Mouse (Mus musculus) bone marrow macrophage, adult 2 months (primary cell): Measurements from ENCODE around the gene Tgfb1i1.

Experiments used
- CTCF ChIP-seq: IDR thresholded peaks from 2 replicates; pipeline ENCODE4 v1.5.1; 2012; ENCODE audit warnings: low read depth, mild to moderate bottlenecking, low read length, moderate library complexity
- POLR2A ChIP-seq: IDR thresholded peaks from 2 replicates; pipeline ENCODE4 v1.6.1; 2012; ENCODE audit warnings: mild to moderate bottlenecking, low read depth, low read length, borderline replicate concordance

DNA sequence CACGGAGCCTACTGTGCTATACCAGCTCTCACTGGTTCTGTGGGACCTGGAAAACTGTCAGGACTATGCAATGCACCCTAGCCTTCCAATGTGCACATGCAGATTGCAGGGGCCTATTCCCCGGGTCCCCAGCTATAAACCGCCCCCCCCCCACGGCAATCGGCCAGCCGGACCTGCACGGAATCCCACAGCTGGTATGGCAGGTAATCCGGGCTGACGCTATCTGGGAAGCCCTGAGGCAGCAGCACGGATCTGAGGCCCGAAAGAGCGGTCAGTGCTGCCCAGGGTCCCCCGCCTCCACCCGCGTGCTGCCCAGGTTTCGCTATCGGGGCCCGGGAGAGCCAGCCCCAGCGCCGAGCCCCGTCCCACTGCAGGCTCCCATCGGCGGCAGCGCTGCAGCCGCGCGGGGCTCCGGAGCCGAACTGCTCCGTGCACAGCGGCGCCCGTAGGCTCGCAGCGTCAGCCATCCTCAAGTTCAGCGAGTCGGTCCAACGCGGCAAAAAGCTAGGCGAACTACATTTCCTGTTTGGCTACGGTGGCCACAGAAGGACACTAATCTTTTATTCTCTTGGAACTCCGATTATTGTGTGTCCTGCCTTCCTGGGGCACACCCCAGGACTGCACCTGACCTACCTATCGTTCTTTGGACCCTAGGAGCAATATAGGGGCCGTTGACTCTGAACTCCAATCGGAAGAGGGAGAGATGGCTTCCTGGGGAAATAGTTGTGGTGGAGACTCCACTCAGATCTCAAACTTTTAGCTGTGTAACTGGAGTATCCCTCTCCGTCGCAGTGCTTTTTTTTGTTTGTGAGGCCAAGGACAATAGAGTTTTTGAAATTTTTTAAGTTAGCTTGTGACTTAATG is 51.2 kb downstream of the Tgfb1i1 start, which contains the start of gene BC017158:
- TF ChIP-seq CTCF (no peak), POLR2A (no peak)
